Mouse (Mus musculus): ENCODE measurements around the gene Lrp5. TPM values are rescaled to one million over a fixed set of nuclear protein-coding genes. Genes with fewer than 3 reads are reported as not detected.

The Lrp5 gene
- polyA plus RNA-seq, 1 experiment from 2014 or later: 1.4 TPM

DNA sequence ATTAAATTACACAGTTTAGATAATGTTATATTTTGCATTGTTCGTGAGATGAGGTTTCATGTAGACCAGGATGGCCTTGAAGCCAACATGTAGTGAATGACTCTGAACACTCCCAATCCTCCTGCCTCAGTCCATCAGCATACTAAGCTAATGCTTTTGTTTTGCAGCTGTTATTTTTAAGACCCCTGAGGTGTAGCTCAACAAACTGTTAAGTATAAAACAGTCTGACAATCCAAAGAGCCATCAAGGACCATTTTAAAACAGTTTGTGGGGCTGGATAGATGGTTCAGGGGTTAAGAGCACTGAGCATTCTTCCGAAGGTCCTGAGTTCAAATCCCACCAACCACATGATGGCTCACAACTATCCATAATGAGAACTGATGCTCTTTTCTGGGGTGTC, 124.1 kb downstream of the Lrp5 start:
- no peak overlapping the region for H3K27ac ChIP-seq
- no peak for ATAC-seq (ENCODE audit: low FRiP score)
- H3K9ac ChIP-seq: no peak overlapping the region
- H3K36me3 ChIP-seq: peaks cover 8% of the 10 kb centered on the region
- no peak overlapping the region for H3K4me3 ChIP-seq
- H3K9me3 ChIP-seq: no peaks in the 10 kb centered on the region
- 99% methylated on average over 2 of the region's 2 CpGs for WGBS
- H3K27me3 ChIP-seq: no peaks in the 10 kb centered on the region
- H3K4me1 ChIP-seq (replicated peaks): no peaks in the 10 kb centered on the region; the same call in 1 of the 2 replicates
- H3K4me2 ChIP-seq: no peak overlapping the region

DNA sequence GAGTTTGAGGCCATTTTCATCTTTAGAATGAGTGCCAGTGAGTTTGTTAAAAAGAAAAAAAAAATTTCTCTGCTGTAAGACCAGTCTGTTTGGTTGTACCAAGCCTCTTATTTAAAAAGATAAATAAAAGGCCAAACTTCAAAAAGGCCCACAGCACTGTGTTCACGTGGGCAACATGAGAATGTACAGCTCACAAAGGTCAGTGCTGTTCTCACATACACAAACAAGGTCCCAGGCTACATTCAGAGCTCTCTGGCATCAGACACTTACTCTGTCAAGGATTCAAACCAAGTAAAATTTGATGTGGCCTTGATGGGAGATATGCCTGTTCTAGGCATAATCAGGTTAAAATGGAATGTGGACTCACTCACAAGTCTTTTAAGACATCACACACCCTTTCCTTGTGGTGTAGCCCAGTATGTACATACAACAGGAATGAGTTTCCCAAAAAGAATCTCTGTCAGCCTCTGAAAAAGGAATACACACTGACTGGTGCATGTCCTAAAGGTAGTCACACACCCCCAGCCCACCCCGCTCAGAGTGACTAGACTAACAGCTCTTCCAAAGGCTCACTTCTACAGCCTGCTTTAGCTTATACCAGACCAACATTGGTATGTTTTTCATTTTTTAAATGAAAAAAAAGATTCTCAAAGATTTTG, 130.1 kb downstream of the Lrp5 start:
- H3K4me1 ChIP-seq (replicated peaks): peaks cover 4% of the 10 kb centered on the region
- no peak overlapping the region for H3K4me3 ChIP-seq
- no peaks in the 10 kb centered on the region for H3K27me3 ChIP-seq
- peaks cover 4% of the 10 kb centered on the region for H3K36me3 ChIP-seq
- no peak overlapping the region for H3K4me2 ChIP-seq
- H3K9ac ChIP-seq: no peak overlapping the region
- no peak for ATAC-seq (ENCODE audit: low FRiP score)
- no peaks in the 10 kb centered on the region for H3K9me3 ChIP-seq
- H3K27ac ChIP-seq: no peak overlapping the region
- 95% methylated on average over 2 of the region's 2 CpGs for WGBS

DNA sequence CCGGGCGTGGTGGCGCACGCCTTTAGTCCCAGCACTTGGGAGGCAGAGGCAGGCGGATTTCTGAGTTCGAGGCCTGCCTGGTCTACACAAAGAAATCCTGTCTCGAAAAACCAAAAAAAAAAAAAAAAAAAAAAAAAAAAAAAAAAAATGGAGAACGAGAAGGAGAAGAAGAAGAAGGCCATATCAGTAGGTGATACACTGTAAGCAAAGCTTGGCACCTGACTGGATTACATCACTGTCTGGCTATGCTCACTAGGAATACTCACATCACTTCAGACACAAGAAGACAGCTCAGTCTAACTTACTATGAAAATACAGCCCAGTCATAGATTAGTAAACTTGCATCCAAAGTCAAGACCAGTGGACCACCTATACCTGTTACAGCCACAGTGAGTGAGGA, 131.6 kb downstream of the Lrp5 start:
- Histone ChIP-seq H3K9ac (no peak overlapping the region), H3K27me3 (no peaks in the 10 kb centered on the region), H3K27ac (no peak overlapping the region), H3K4me1 (replicated peaks) (peaks cover 4% of the 10 kb centered on the region), H3K9me3 (no peaks in the 10 kb centered on the region), H3K36me3 (peaks cover under 1% of the 10 kb centered on the region; the same call in 1 of the 2 replicates), H3K4me3 (no peak overlapping the region), H3K4me2 (no peak overlapping the region)
- no peak for ATAC-seq (ENCODE audit: low FRiP score)
- WGBS: 96% methylated on average over 8 of the region's 8 CpGs

- Histone ChIP-seq H3K27me3 (no peaks in the 10 kb centered on the region), H3K9me3 (no peaks in the 10 kb centered on the region), H3K4me3 (no peak overlapping the region), H3K4me1 (replicated peaks) (peaks cover 4% of the 10 kb centered on the region), H3K4me2 (no peak overlapping the region), H3K27ac (no peak overlapping the region; the same call in 1 of the 2 replicates), H3K9ac (no peak overlapping the region), H3K36me3 (no peaks in the 10 kb centered on the region; the same call in 1 of the 2 replicates)
- ATAC-seq (ENCODE audit: low FRiP score): no peak
- 67% methylated on average over 4 of the region's 4 CpGs for WGBS
Measured at GRCm38 (mm10) chr19:3551573-3552159, 134.7 kb downstream of the Lrp5 start.

GRCm38 (mm10) chr19:3550101-3550500, 136.3 kb downstream of the Lrp5 start:
- H3K4me2 ChIP-seq: no peak overlapping the region
- H3K36me3 ChIP-seq: no peaks in the 10 kb centered on the region; the same call in 1 of the 2 replicates
- H3K9ac ChIP-seq: no peak overlapping the region
- H3K4me1 ChIP-seq (replicated peaks): peaks cover 4% of the 10 kb centered on the region
- WGBS: 96% methylated on average over 1 of the region's 1 CpGs
- no peaks in the 10 kb centered on the region for H3K9me3 ChIP-seq
- ATAC-seq (ENCODE audit: low FRiP score): no peak
- H3K4me3 ChIP-seq: no peak overlapping the region
- no peaks in the 10 kb centered on the region for H3K27me3 ChIP-seq
- no peak overlapping the region for H3K27ac ChIP-seq

DNA sequence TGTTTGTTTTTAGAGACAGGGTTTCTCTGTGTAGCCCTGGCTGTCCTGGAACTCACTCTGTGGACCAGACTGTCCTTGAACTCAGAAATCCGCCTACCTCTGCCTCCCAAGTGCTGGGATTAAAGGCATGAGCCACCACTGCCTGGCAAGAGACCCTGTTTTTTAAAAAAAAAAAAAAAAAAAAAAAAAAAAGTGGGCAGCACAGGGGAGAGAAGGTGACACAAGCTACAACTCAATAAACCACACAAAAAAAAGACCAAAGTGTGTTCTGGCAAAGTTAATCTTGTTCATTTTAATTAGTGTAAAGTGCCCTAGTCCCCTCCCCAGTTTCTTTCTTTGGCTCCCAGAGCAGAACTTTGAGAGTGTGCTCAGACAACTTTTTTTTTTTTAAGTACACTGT, 137.1 kb downstream of the Lrp5 start:
- no peak for ATAC-seq (ENCODE audit: low FRiP score)
- Histone ChIP-seq H3K9me3 (no peaks in the 10 kb centered on the region), H3K9ac (no peak overlapping the region), H3K36me3 (no peaks in the 10 kb centered on the region; the same call in 1 of the 2 replicates), H3K4me1 (replicated peaks) (peaks cover 4% of the 10 kb centered on the region), H3K4me3 (no peak overlapping the region), H3K27me3 (no peaks in the 10 kb centered on the region), H3K4me2 (no peak overlapping the region), H3K27ac (no peak overlapping the region)
- WGBS: 94% methylated on average over 1 of the region's 1 CpGs

DNA sequence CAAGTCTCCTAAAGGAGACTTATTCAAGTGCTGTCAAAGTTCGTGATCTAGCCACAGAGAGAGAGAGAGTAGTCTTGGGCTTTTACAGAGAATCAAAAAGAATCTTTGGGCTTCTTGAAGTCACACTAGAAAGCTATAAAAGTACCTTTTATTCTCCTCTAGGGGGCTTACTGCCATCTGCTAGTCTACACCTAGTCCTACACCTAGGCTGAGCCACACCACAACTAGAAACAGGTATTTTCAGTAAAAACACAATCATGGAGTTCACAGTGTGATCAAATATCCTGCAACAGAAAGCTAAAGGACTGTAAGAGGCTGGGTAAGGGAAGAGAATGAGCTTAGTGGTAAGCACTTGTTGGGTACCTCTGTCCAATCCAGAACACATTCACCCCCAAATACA, 138.1 kb downstream of the Lrp5 start:
- H3K27ac ChIP-seq: no peak overlapping the region
- no peak overlapping the region for H3K4me2 ChIP-seq
- no peak overlapping the region for H3K9ac ChIP-seq
- 94% methylated on average over 1 of the region's 1 CpGs for WGBS
- ATAC-seq (ENCODE audit: low FRiP score): no peak
- no peaks in the 10 kb centered on the region for H3K9me3 ChIP-seq
- no peaks in the 10 kb centered on the region for H3K27me3 ChIP-seq
- peaks cover 4% of the 10 kb centered on the region for H3K4me1 ChIP-seq (replicated peaks)
- peaks cover under 1% of the 10 kb centered on the region; the same call in 1 of the 2 replicates for H3K36me3 ChIP-seq
- no peak overlapping the region for H3K4me3 ChIP-seq

DNA sequence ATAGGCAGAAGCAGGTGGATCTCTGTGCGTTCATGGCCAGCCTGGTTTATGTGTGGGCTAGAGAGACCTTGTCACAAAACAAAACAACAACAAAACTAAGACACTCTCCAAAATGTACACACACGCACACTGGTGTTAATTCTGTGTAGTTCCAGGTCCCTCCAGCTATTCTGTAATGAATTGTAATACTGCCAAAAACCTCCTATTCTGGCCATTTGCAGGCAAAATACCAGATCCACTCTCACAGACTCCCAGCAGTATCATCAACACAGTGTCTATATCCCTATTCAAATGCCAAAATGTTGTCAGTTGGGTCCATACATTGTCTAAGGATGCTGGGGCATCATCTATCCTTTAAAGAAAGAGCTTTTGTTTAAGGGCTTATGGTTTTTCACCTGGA, 141.4 kb downstream of the Lrp5 start:
- WGBS: 96% methylated on average over 2 of the region's 2 CpGs
- H3K4me2 ChIP-seq: no peak overlapping the region
- H3K9me3 ChIP-seq: no peaks in the 10 kb centered on the region
- no peaks in the 10 kb centered on the region for H3K27me3 ChIP-seq
- H3K36me3 ChIP-seq: peaks cover 18% of the 10 kb centered on the region
- no peak overlapping the region for H3K27ac ChIP-seq
- ATAC-seq (ENCODE audit: low FRiP score): no peak
- no peak overlapping the region for H3K4me3 ChIP-seq
- no peak overlapping the region for H3K9ac ChIP-seq
- no peaks in the 10 kb centered on the region for H3K4me1 ChIP-seq (replicated peaks)

- H3K9me3 ChIP-seq: no peaks in the 10 kb centered on the region
- no peak for ATAC-seq (ENCODE audit: low FRiP score)
- H3K4me3 ChIP-seq: no peak overlapping the region
- H3K36me3 ChIP-seq: peaks cover 18% of the 10 kb centered on the region
- 84% methylated on average over 4 of the region's 4 CpGs for WGBS
- no peaks in the 10 kb centered on the region for H3K27me3 ChIP-seq
- H3K9ac ChIP-seq: no peak overlapping the region
- no peak overlapping the region for H3K27ac ChIP-seq
- no peak overlapping the region for H3K4me2 ChIP-seq
- no peaks in the 10 kb centered on the region for H3K4me1 ChIP-seq (replicated peaks)
Measured at GRCm38 (mm10) chr19:3542591-3542990, 143.8 kb downstream of the Lrp5 start.

DNA sequence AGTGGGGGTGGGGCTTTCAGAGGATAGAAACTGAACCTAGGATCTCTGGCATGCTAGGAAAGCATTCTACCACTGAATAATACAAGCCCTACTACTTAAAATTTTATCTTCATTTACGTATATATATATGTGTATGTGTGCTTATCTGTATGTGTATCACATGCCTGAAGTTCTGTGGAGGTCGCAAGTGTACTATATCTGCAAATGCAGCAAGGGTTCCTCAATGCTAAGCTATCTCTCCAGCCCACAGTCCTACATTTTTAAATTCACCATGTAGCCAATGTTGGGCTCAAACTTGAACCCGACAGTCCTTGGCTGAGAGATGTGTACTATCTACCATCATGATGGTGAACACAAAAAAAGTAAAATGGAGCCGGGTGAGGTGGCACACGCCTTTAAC, 145.4 kb downstream of the Lrp5 start:
- H3K27me3 ChIP-seq: no peaks in the 10 kb centered on the region
- no peak overlapping the region for H3K4me3 ChIP-seq
- 97% methylated on average over 5 of the region's 5 CpGs for WGBS
- H3K36me3 ChIP-seq: peaks cover 18% of the 10 kb centered on the region
- no peak overlapping the region for H3K9ac ChIP-seq
- no peaks in the 10 kb centered on the region for H3K4me1 ChIP-seq (replicated peaks)
- H3K9me3 ChIP-seq: no peaks in the 10 kb centered on the region
- no peak overlapping the region for H3K27ac ChIP-seq
- ATAC-seq (ENCODE audit: low FRiP score): no peak
- no peak overlapping the region for H3K4me2 ChIP-seq

DNA sequence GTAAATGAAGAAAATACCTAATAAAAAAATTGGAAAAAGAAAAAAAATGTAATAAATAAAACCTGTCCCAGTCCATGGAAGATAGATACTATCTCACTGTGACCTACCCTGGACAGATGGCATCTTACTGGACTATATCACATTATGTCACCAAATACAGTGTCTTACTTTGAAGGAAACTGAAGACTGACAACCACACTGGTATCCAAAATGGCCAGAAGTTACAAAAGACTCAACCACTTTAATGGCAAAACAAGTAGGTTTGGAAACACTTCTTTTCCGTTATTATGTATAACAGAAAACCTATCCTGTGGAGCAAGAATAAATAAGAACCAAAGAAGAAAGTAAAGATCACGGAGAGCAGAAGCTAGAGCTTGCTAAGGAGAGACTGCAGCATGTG, 146.1 kb downstream of the Lrp5 start:
- no peak overlapping the region for H3K9ac ChIP-seq
- H3K27me3 ChIP-seq: no peaks in the 10 kb centered on the region
- no peak for ATAC-seq (ENCODE audit: low FRiP score)
- no peak overlapping the region for H3K4me3 ChIP-seq
- no peak overlapping the region for H3K27ac ChIP-seq
- H3K4me1 ChIP-seq (replicated peaks): no peaks in the 10 kb centered on the region
- H3K4me2 ChIP-seq: no peak overlapping the region
- peaks cover 18% of the 10 kb centered on the region for H3K36me3 ChIP-seq
- WGBS: 93% methylated on average over 2 of the region's 2 CpGs
- no peaks in the 10 kb centered on the region for H3K9me3 ChIP-seq

DNA sequence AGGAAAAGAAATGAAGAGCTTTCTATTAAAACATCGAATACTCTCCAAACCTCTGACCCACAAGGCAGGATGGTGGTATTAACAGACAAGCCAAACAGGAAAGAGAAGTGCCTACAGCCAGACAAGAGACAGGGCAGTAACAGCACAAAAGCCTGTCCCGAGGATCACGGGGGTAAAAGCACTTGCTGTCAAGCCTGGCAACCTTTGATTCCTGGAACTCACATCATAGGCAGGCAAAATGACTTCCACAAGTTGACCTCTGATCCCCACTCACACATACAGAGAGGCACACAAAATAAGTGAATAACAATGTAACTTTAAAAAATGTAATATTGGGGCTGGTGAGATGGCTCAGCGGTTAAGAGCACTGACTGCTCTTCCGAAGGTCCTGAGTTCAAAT, 146.9 kb downstream of the Lrp5 start:
- Histone ChIP-seq H3K27me3 (no peaks in the 10 kb centered on the region), H3K9ac (no peak overlapping the region), H3K27ac (no peak overlapping the region), H3K9me3 (no peaks in the 10 kb centered on the region), H3K4me2 (no peak overlapping the region), H3K36me3 (peaks cover 18% of the 10 kb centered on the region), H3K4me3 (no peak overlapping the region), H3K4me1 (replicated peaks) (no peaks in the 10 kb centered on the region)
- WGBS: 87% methylated on average over 5 of the region's 5 CpGs
- no peak for ATAC-seq (ENCODE audit: low FRiP score)

DNA sequence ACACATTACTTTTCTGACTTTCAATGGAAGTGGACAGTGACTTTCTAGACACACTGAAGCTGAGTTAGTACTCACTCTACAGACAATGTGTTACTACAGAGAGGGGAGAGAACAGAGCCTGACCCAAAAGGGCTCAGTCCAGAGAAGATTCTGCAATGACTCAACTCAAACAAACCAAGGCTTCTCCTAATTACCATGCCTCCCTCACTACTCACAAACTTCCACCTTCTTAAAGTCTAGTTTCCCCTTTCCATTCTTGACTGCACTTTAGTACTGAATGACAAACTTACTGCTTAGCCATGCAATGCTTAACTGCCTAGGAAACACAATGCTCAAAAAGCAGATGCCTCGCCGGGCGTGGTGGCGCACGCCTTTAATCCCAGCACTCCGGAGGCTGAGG, 148.7 kb downstream of the Lrp5 start:
- Histone ChIP-seq H3K4me2 (no peak overlapping the region), H3K4me3 (no peak overlapping the region), H3K36me3 (peaks cover 11% of the 10 kb centered on the region), H3K9me3 (no peaks in the 10 kb centered on the region), H3K9ac (no peak overlapping the region), H3K4me1 (replicated peaks) (no peaks in the 10 kb centered on the region), H3K27me3 (no peaks in the 10 kb centered on the region), H3K27ac (no peak overlapping the region)
- ATAC-seq (ENCODE audit: low FRiP score): no peak
- WGBS: 96% methylated on average over 6 of the region's 6 CpGs
